Mouse (Mus musculus): ENCODE data around the gene Tef. TPM values are rescaled to one million over a fixed set of nuclear protein-coding genes. Genes with fewer than 3 reads are reported as not detected.

The Tef gene
- 21.2 TPM for polyA plus RNA-seq (2014; fragmentation: Illumina TruSeq; extraction: RNeasy Lipid Tissue Mini Kit (QIAGEN cat#74804); ENCODE audit: low read depth, low replicate concordance)

DNA sequence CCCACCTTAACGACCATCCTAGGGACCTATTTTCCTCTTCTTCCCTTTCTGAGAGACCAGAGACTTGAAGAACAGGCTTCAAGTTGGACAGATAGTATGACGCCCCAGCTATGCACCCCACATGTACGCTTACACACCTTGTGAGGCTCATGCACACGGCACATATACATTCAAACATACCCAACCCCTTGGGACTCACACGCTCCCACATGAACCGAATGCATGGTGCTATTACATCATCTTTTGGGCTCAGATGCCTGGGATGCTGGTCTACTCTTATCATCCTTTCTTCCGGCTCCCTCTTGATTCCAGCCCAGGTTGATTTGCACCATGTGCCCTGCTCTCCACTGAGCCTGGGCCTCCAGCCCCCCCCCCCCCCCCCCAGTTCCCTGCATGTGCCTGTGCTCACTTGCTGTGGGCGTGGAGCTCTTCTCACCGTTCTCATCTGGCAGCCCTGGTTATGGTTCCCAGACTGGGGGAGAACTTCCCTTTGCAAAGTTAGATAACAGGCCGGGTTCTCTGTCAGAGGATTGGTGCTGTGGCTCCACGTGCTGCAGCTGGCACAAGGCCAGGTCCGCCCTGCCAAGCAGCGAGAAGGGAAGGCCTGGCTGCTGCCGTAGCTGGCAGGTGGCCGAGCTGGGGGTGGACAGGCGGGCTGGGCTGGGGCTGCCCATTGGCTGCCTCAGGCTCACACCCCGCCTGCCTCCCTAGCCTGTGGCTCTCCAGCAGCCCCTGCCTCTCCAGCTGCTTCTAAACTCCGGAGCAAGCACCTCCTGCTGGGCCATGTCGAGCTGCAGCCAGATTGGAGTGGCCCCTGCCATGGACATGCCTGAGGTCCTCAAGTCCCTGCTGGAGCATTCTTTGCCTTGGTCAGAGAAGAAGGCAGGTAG, at the start of gene Tef:
Tef (plus strand) TSS at position 421 of the 890 bp plus-strand sequence.

DNA sequence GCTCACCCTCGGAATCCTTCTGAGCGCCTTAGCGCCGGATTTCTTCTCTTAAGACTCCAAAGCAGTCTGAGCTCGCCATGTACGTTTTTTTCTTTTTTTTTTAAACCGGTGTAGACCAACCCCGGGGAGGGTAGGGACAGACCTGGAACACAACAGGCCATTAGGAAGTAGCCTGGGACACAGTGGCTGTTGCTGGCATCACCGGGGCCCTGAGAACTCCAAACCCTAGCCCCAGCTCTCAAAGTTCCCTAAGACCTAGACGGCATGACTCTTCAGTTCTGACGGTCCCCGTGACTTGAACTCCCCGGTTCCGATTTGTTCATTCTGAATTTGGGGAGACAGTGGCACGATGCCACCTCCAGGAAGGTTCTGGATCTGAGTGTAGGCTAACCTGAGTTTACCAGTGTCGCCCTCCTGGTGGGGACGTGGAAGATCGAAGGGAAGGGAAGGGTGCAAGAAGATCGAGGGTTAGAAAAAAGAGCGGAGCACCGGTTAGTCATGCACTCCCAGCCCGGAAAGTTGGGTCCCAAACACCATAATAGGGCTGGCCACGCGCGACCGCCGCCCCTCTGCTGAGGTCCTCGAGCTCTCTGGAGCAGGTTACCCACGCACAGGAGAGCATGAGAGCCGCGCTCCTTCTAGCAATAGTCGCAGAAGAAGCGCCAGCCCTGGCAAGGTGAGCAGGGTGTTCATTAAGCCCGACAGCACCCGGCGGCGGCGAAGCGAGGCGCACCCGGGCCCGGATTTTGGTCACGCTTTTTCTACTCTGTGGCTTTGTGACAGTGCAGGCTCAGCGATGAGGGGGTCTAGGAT, 56.5 kb downstream of the Tef start, which contains the start of gene Tob2:
Tob2 (minus strand) TSS at position 280 of the 813 bp plus-strand sequence.

DNA sequence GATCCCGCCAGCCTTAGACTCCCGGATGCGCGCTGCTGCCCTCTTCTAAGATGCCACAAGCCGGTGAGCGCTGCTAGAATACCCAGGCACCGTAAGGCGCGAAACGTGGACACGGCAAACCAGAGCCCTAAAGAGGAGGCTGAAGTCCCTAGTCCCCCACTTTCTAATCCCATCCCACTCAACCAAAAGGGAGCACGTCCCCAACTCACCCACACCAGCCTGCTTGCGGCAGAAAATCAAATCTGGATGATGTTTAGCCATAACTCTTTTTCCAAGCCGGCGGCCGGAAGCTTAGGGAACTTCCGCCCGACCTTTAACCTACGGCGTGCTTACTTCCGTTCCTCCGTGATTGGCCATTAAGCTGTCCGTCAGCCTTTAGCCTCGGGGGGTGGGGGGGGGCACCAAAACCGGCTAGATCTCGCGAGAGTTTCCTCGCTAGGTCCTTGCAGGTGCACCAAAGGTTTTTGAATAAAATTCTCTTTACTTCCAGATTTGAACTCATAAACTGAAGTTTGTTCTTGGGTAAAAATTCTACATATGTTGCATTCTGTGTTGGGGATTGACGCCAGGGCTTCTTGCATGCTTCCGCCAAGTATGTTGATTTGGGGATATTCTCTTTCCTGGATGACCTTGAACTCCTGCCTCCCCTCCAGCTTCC, 69.5 kb downstream of the Tef start, which contains the start of gene Phf5a:
Phf5a (minus strand) TSS at position 308 of the 658 bp plus-strand sequence.

DNA sequence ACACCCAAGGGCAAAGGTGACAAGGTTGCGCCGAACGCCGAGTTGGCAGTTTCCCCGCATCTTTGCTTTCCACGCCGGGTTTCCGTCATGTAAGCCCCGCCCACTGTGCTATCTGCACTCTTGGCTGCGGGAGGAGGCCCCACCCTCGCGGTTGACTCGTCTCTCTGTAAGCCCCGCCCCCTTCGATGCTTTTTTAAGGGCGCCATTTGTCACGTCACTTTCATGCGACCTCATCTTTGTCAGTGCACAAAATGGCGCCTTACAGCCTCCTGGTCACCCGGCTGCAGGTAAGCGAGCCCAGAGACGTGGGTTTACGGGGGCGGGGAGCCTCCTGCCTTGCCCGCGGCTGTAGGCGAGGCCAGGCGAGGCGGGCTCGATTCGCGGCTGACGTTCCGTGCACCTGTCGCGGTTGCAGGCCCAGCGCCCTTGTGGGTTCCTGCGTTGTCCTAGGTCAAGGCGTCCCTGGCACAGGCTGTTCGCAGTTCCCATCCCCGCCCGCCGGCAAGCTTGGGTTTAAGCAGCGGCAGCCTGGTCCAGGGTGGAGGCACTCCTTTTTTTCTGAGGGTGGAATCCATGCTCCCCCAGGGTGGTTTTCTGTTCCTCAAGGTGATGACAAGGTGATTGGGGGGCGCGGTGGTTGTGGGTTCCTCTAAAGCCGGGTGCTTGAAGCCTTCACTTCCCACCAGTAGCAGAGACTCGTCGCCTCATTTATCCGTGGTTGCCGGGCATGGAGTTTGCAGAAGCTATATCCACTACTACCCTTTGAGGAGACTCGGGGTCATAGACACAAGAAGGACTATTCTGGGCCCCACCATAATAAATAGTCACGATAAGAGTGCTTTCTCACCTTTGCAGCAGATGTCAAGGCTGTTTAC, 70.3 kb downstream of the Tef start, which contains the start of gene Aco2:
Aco2 (plus strand) TSS at position 48 of the 875 bp plus-strand sequence.

Other genes starting within 250 kb of the Tef start
- gene Ep300, start 217.1 kb upstream of the Tef start, polyA plus RNA-seq (2014; fragmentation: Illumina TruSeq; extraction: RNeasy Lipid Tissue Mini Kit (QIAGEN cat#74804); ENCODE audit: low read depth, low replicate concordance) = 82.4 TPM
- 2.3 TPM for gene L3mbtl2, start 138.5 kb upstream of the Tef start, polyA plus RNA-seq (2014; fragmentation: Illumina TruSeq; extraction: RNeasy Lipid Tissue Mini Kit (QIAGEN cat#74804); ENCODE audit: low read depth, low replicate concordance)
- not detected for gene Chadl, start 105.1 kb upstream of the Tef start, polyA plus RNA-seq (2014; fragmentation: Illumina TruSeq; extraction: RNeasy Lipid Tissue Mini Kit (QIAGEN cat#74804); ENCODE audit: low read depth, low replicate concordance)
- 7.0 TPM for gene Zc3h7b, start 57.4 kb upstream of the Tef start, polyA plus RNA-seq (2014; fragmentation: Illumina TruSeq; extraction: RNeasy Lipid Tissue Mini Kit (QIAGEN cat#74804); ENCODE audit: low read depth, low replicate concordance)
- gene Rangap1, start 56.9 kb upstream of the Tef start, polyA plus RNA-seq (2014; fragmentation: Illumina TruSeq; extraction: RNeasy Lipid Tissue Mini Kit (QIAGEN cat#74804); ENCODE audit: low read depth, low replicate concordance) = 5.6 TPM
- gene Tob2, start 56.4 kb downstream of the Tef start, polyA plus RNA-seq (2014; fragmentation: Illumina TruSeq; extraction: RNeasy Lipid Tissue Mini Kit (QIAGEN cat#74804); ENCODE audit: low read depth, low replicate concordance) = 8.8 TPM
- 18.2 TPM for gene Phf5a, start 69.5 kb downstream of the Tef start, polyA plus RNA-seq (2014; fragmentation: Illumina TruSeq; extraction: RNeasy Lipid Tissue Mini Kit (QIAGEN cat#74804); ENCODE audit: low read depth, low replicate concordance)
- 87.4 TPM for gene Aco2, start 69.9 kb downstream of the Tef start, polyA plus RNA-seq (2014; fragmentation: Illumina TruSeq; extraction: RNeasy Lipid Tissue Mini Kit (QIAGEN cat#74804); ENCODE audit: low read depth, low replicate concordance)
- gene Polr3h, start 123.8 kb downstream of the Tef start, polyA plus RNA-seq (2014; fragmentation: Illumina TruSeq; extraction: RNeasy Lipid Tissue Mini Kit (QIAGEN cat#74804); ENCODE audit: low read depth, low replicate concordance) = 0.41 TPM
- gene Csdc2, start 134.3 kb downstream of the Tef start, polyA plus RNA-seq (2014; fragmentation: Illumina TruSeq; extraction: RNeasy Lipid Tissue Mini Kit (QIAGEN cat#74804); ENCODE audit: low read depth, low replicate concordance) = 0.19 TPM
- gene Pmm1, start 158.5 kb downstream of the Tef start, polyA plus RNA-seq (2014; fragmentation: Illumina TruSeq; extraction: RNeasy Lipid Tissue Mini Kit (QIAGEN cat#74804); ENCODE audit: low read depth, low replicate concordance) = 2.9 TPM
- gene 1700029P11Rik, start 178.1 kb downstream of the Tef start, polyA plus RNA-seq (2014; fragmentation: Illumina TruSeq; extraction: RNeasy Lipid Tissue Mini Kit (QIAGEN cat#74804); ENCODE audit: low read depth, low replicate concordance) = not detected
- gene Xrcc6, start 185.4 kb downstream of the Tef start, polyA plus RNA-seq (2014; fragmentation: Illumina TruSeq; extraction: RNeasy Lipid Tissue Mini Kit (QIAGEN cat#74804); ENCODE audit: low read depth, low replicate concordance) = 67.2 TPM
- gene Desi1, start 231.4 kb downstream of the Tef start, polyA plus RNA-seq (2014; fragmentation: Illumina TruSeq; extraction: RNeasy Lipid Tissue Mini Kit (QIAGEN cat#74804); ENCODE audit: low read depth, low replicate concordance) = 10.5 TPM
- 306 TPM for gene Snu13, start 245.2 kb downstream of the Tef start, polyA plus RNA-seq (2014; fragmentation: Illumina TruSeq; extraction: RNeasy Lipid Tissue Mini Kit (QIAGEN cat#74804); ENCODE audit: low read depth, low replicate concordance)